Mouse (Mus musculus) stomach, embryonic 15.5 days (tissue): ENCODE data around the gene Slc39a9. TPM values are rescaled to one million over a fixed set of nuclear protein-coding genes. Genes with fewer than 3 reads are reported as not detected.
A peak's percentile ranks its signal among the peaks of the same experiment; 100 is the strongest.

Experiments
- ATAC-seq: fragments of 200-750 bp; cut with Nextera tagmentation; 2 replicates; pipeline ENCODE4 v1.8.0; 2017; ENCODE audit warnings: low read depth, moderate number of reproducible peaks, moderate TSS enrichment; ENCODE audit not compliant: insufficient read depth, low FRiP score
- H3K27ac ChIP-seq: fragments of 300-500 bp; sonication (generic); 2 replicates; pipeline ENCODE4 v1.5.1; 2015; ENCODE audit warnings: mild to moderate bottlenecking, inconsistent platforms
- H3K27me3 ChIP-seq: fragments of 300-500 bp; sonication (generic); replicated peaks from 2 replicates; pipeline ENCODE4 v1.6.1; 2015; ENCODE audit warnings: inconsistent platforms
- H3K36me3 ChIP-seq: fragments of 300-500 bp; sonication (generic); 2 replicates; pipeline ENCODE4 v1.6.1; 2015; ENCODE audit warnings: inconsistent platforms
- H3K4me1 ChIP-seq: fragments of 300-500 bp; sonication (generic); 2 replicates; pipeline ENCODE4 v1.6.1; 2015; ENCODE audit warnings: inconsistent platforms
- H3K4me2 ChIP-seq: fragments of 300-500 bp; sonication (generic); 2 replicates; pipeline ENCODE4 v1.6.1; 2015; ENCODE audit warnings: mild to moderate bottlenecking, inconsistent platforms
- H3K4me3 ChIP-seq: fragments of 300-500 bp; sonication (generic); replicated peaks from 2 replicates; pipeline ENCODE4 v1.5.1; 2015; ENCODE audit warnings: inconsistent platforms
- H3K9ac ChIP-seq: fragments of 300-500 bp; sonication (generic); 2 replicates; pipeline ENCODE4 v1.6.1; 2015; ENCODE audit warnings: inconsistent platforms
- H3K9me3 ChIP-seq: fragments of 300-500 bp; sonication (generic); 2 replicates; pipeline ENCODE4 v1.6.1; 2016; ENCODE audit warnings: inconsistent platforms
- WGBS: fragments of 180-500 bp; shearing (Covaris S2); methylation state at CpG from one replicate; pipeline ENCODE4 v1.1.7; 2015; 5-methylcytosine and 5-hydroxymethylcytosine counted together
- polyA plus RNA-seq: library from polyadenylated mRNA; unstranded; fragments of >200 nt; fragmentation: Nextera tagmentation; extraction: Ambion mirVana; gene quantifications from 2 replicates; pipeline ENCODE4 v1.2.1, GENCODE M21; 2015

The Slc39a9 gene
- polyA plus RNA-seq, 1 experiment from 2014 or later = 24.4 TPM

GRCm38 (mm10) chr12:80609928-80610327, 33.8 kb upstream of the Slc39a9 start:
- no peaks in the 10 kb centered on the region for H3K4me1 ChIP-seq
- 71% methylated on average over 3 of the region's 3 CpGs for WGBS
- H3K4me2 ChIP-seq = no peak overlapping the region
- H3K4me3 ChIP-seq = no peak overlapping the region
- no peaks in the 10 kb centered on the region for H3K36me3 ChIP-seq
- no peak overlapping the region for H3K27ac ChIP-seq
- no peak for ATAC-seq
- H3K27me3 ChIP-seq = no peaks in the 10 kb centered on the region
- H3K9me3 ChIP-seq = no peaks in the 10 kb centered on the region
- no peak overlapping the region for H3K9ac ChIP-seq

GRCm38 (mm10) chr12:80612113-80612791, 31.4 kb upstream of the Slc39a9 start:
- Histone ChIP-seq H3K9ac (no peak overlapping the region), H3K27ac (no peak overlapping the region), H3K4me1 (no peaks in the 10 kb centered on the region), H3K4me3 (no peak overlapping the region), H3K9me3 (no peaks in the 10 kb centered on the region), H3K27me3 (no peaks in the 10 kb centered on the region), H3K4me2 (no peak overlapping the region), H3K36me3 (no peaks in the 10 kb centered on the region)
- WGBS = 56% methylated on average over 9 of the region's 9 CpGs
- ATAC-seq = no peak

GRCm38 (mm10) chr12:80615371-80616257, 28.1 kb upstream of the Slc39a9 start:
- WGBS = 38% methylated on average over 7 of the region's 7 CpGs
- Histone ChIP-seq H3K4me2 (no peak overlapping the region), H3K9ac (no peak overlapping the region), H3K4me3 (no peak overlapping the region), H3K4me1 (no peaks in the 10 kb centered on the region), H3K27ac (peak overlapping the region; percentile 74; the same call in 1 of the 2 replicates), H3K9me3 (no peaks in the 10 kb centered on the region), H3K27me3 (no peaks in the 10 kb centered on the region), H3K36me3 (no peaks in the 10 kb centered on the region)
- peak; percentile 77; the same call in 1 of the 2 replicates for ATAC-seq

- Histone ChIP-seq H3K9me3 (no peaks in the 10 kb centered on the region), H3K27me3 (no peaks in the 10 kb centered on the region), H3K4me1 (no peaks in the 10 kb centered on the region), H3K36me3 (no peaks in the 10 kb centered on the region), H3K4me3 (no peak overlapping the region), H3K27ac (no peak overlapping the region), H3K9ac (no peak overlapping the region), H3K4me2 (no peak overlapping the region)
- WGBS = 73% methylated on average over 5 of the region's 5 CpGs
- ATAC-seq = no peak
These were observed 23.2 kb upstream of the Slc39a9 start for GRCm38 (mm10) chr12:80620501-80620900.

GRCm38 (mm10) chr12:80631790-80632189, 11.9 kb upstream of the Slc39a9 start:
- Histone ChIP-seq H3K36me3 (peaks cover 30% of the 10 kb centered on the region), H3K9me3 (no peaks in the 10 kb centered on the region), H3K4me3 (no peak overlapping the region), H3K4me2 (no peak overlapping the region), H3K9ac (no peak overlapping the region), H3K4me1 (0 out of 2 replicates have a peak, but pooled peaks cover 3% of the 10 kb centered on the region), H3K27me3 (no peaks in the 10 kb centered on the region), H3K27ac (no peak overlapping the region)
- 85% methylated on average over 5 of the region's 5 CpGs for WGBS
- ATAC-seq = no peak

GRCm38 (mm10) chr12:80642725-80643692, 674 bp upstream of the Slc39a9 start:
- ATAC-seq = peak; percentile 65
- H3K4me3 ChIP-seq = peak overlapping the region; percentile 73
- no peaks in the 10 kb centered on the region for H3K27me3 ChIP-seq
- H3K36me3 ChIP-seq = peaks cover 16% of the 10 kb centered on the region
- WGBS = 3% methylated on average over 48 of the region's 48 CpGs
- H3K4me1 ChIP-seq = peaks cover 17% of the 10 kb centered on the region; the same call in 1 of the 2 replicates
- peak overlapping the region; percentile 80 for H3K4me2 ChIP-seq
- H3K9ac ChIP-seq = peak overlapping the region; percentile 87
- H3K9me3 ChIP-seq = no peaks in the 10 kb centered on the region
- peak overlapping the region; percentile 90 for H3K27ac ChIP-seq

- H3K36me3 ChIP-seq = peaks cover 7% of the 10 kb centered on the region
- peak overlapping the region; percentile 46; the same call in 1 of the 2 replicates for H3K27ac ChIP-seq
- H3K4me1 ChIP-seq = peaks cover 17% of the 10 kb centered on the region; the same call in 1 of the 2 replicates
- peak overlapping the region; percentile 35 for H3K9ac ChIP-seq
- peak overlapping the region; percentile 73 for H3K4me3 ChIP-seq
- whole genome bisulfite sequencing = 6% methylated on average over 18 of the region's 18 CpGs
- H3K27me3 ChIP-seq = no peaks in the 10 kb centered on the region
- H3K4me2 ChIP-seq = peak overlapping the region; percentile 68
- no peaks in the 10 kb centered on the region for H3K9me3 ChIP-seq
- ATAC-seq = no peak
These were observed 804 bp downstream of the Slc39a9 start for GRCm38 (mm10) chr12:80644506-80644868.

- 88% methylated on average over 3 of the region's 3 CpGs for WGBS
- Histone ChIP-seq H3K4me3 (0 out of 2 replicates have a peak overlapping the region, but pooled peaks have one; percentile 23), H3K9ac (no peak overlapping the region), H3K9me3 (no peaks in the 10 kb centered on the region), H3K27me3 (no peaks in the 10 kb centered on the region), H3K4me2 (peak overlapping the region; percentile 68), H3K36me3 (no peaks in the 10 kb centered on the region), H3K27ac (no peak overlapping the region), H3K4me1 (peaks cover 17% of the 10 kb centered on the region; the same call in 1 of the 2 replicates)
- no peak for ATAC-seq
These were observed 2.7 kb downstream of the Slc39a9 start for GRCm38 (mm10) chr12:80646377-80646776.

- Histone ChIP-seq H3K4me3 (no peak overlapping the region), H3K27ac (0 out of 2 replicates have a peak overlapping the region, but pooled peaks have one; percentile 38), H3K9me3 (no peaks in the 10 kb centered on the region), H3K36me3 (no peaks in the 10 kb centered on the region), H3K9ac (no peak overlapping the region), H3K4me2 (peak overlapping the region; percentile 19; the same call in 1 of the 2 replicates), H3K27me3 (no peaks in the 10 kb centered on the region), H3K4me1 (no peaks in the 10 kb centered on the region)
- WGBS = 72% methylated on average over 7 of the region's 7 CpGs
- ATAC-seq = peak; percentile 22; the same call in 1 of the 2 replicates
These were observed 10.4 kb downstream of the Slc39a9 start for GRCm38 (mm10) chr12:80653951-80654658.

GRCm38 (mm10) chr12:80654659-80655025, 11.0 kb downstream of the Slc39a9 start:
- Histone ChIP-seq H3K4me1 (no peaks in the 10 kb centered on the region), H3K9ac (no peak overlapping the region), H3K36me3 (no peaks in the 10 kb centered on the region), H3K27me3 (no peaks in the 10 kb centered on the region), H3K9me3 (no peaks in the 10 kb centered on the region), H3K27ac (peak overlapping the region; percentile 3; the same call in 1 of the 2 replicates), H3K4me2 (no peak overlapping the region), H3K4me3 (no peak overlapping the region)
- peak; percentile 70 for ATAC-seq
- WGBS = 74% methylated on average over 3 of the region's 3 CpGs

GRCm38 (mm10) chr12:80658661-80659060, 15.0 kb downstream of the Slc39a9 start:
- H3K9ac ChIP-seq = no peak overlapping the region
- WGBS = 72% methylated on average over 6 of the region's 6 CpGs
- H3K4me1 ChIP-seq = no peaks in the 10 kb centered on the region
- H3K27me3 ChIP-seq = no peaks in the 10 kb centered on the region
- H3K4me3 ChIP-seq = no peak overlapping the region
- ATAC-seq = no peak
- H3K4me2 ChIP-seq = no peak overlapping the region
- H3K27ac ChIP-seq = no peak overlapping the region
- H3K9me3 ChIP-seq = no peaks in the 10 kb centered on the region
- H3K36me3 ChIP-seq = peaks cover 9% of the 10 kb centered on the region
